Mouse (Mus musculus) kidney, adult 18-20 months (tissue): ENCODE measurements at regions not wholly inside any gene's neighbourhood (a gene's known extent, or its start where the extent isn't known, plus 50 kb on each side); places are given as distances from the start of the nearest gene placed in this dataset.

Experiments
- DNase-seq: peaks from one replicate; pipeline ENCODE4 v3.0.0; 2021

DNA sequence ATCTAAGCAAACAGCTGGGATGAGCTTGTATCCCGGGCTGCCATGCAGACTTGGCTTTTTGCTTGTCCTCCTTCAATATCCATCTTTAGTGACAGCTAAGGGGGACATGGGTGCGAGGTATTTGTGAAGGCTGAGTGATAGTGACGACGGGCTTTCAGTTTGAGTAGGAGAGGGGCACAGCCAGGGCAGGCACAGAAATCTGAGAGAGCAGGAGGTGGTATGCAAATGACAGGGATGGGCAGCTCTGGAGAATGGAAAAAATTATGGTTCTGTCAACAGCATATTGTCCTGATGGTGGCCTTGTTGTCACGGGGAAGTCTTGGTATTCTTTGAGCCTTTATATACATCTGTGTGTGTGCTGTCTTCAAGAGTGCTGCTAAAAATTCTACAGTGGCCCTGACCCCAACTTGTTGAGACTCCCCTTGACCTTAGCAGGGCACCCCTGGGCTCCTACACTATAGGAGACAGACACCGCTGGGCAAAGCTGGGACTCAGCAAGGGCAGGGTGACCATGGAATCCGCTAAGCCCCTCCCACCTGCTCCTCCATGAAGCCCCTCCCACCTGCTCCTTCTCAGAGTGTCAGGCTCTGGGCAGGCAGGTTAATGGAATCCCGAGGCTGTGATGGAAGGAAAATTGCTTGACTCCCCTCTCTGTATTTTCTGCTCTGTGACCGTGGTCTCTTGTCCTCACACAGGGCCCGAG is 156.1 kb downstream of the Matn1 start:
- DNase-seq = no peak

DNA sequence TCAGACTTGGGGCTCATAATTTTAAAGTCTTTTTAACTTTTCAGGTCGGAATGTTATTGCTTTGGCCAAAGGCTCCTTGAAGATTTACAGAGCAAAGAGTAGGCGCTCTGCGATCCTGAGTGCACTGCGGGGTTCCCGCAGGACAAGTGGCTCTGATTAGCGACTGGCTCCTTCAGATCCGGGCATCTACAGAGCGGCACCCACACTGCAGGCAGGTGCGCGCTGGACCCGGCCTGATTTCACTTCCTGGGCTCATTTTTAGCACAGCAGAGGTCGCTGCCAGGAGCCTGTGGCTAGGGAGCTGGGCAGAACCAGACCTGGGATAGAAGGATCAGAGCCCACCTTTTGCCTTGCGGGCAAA is 156.6 kb downstream of the Matn1 start:
- no peak for DNase-seq

DNA sequence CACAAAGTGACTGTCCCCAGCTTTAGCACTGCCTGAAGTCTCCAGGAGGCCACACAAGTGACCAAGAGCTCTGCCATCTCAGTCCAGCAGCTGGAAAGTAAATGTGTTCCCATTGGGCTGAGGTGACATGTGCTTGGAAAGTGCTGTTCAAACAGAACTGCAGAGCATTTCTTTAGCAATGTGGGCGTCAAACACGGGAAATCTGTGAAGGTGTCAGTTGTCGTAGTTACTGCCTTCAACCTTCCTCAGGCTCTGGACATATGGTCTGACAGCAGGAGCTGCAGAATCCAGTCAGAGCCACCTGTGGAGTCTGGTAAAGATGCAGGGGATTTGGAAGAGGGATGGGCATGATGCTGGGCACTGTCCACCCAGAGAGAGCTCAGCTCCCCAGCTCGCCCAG is 158.0 kb downstream of the Matn1 start:
- no peak for DNase-seq

DNA sequence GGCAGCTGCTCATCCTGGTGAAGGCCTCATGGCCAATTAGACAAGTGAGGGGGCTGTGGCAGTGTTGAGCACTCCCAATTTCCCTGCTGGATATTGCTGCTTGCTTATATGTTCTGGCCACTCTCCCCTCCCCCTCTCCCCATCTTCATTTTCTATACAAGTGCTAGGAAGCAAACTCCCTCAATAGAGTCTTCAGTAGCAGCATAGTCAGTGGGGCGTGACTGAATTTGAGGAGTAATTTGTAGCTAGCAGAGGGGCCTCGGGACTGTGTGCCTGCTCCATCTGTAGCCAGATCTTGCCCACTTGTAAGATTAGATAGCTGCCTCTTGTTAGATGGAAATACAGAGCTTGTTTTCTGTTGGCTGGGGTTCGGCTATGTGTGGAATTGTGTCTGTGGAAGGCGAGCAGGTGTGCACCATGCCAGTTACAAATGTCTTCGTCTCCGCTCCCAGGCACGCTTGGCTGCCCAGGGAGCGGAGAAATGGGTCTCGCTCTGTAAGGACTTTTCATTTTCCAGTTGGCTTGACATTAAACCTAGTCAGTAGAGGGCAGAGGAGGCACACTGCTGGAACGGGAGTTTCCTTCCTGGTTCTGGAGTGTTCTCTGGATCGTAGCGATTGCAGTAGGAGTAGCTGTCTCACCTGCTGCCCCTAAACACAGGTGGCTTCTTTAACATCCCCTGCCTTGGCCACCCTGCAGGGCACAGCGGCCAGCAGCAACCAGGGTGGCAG is 163.1 kb downstream of the Matn1 start:
- DNase-seq = no peak

DNA sequence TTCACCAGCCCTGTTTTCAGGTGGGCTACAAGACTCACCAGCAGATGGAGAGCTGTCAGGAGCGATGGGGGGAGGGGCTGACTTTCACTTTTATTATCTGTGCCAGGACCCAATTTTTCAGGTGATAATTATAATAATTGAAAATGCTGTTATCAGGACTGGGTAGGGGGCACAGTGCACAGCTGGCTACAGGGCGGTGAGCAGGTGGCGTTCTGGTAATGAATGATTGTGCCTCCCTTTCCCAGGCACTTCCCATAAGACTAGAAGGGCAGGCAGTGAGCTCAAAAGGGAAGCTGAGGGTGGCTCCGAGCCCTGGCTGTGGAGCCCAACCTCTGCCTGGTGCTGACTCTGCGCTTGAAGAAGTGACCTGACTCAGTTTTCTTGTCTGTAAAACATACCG is 168.4 kb downstream of the Matn1 start:
- no peak for DNase-seq

DNA sequence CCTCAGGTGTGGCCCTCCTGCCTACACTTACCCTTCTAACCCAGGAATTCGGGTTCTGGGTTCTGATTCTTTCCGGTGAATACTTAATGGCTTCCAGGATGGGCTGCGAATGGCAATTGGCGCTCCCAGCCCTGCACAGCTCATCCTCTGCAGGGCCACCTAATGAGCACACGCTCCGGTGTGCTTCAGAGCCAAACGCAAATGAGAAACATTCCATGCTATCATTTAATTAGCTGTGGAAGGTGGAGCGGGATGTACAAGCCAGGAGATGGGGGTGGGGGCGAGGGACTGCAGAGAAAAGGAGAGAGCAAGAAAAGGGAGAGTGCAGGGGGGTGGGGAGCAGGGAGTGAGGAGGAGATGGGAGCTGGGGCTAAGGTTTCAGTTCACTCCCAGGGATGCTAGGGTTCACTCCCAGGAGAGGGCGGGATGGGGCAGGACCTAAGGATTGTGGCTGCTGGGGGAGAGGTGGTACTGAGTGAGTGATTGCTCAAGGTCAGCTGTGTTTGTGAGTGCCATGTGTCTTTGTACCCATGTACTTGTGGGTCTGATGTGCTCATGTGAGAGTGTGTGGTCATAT is 169.6 kb downstream of the Matn1 start:
- DNase-seq = no peak

DNA sequence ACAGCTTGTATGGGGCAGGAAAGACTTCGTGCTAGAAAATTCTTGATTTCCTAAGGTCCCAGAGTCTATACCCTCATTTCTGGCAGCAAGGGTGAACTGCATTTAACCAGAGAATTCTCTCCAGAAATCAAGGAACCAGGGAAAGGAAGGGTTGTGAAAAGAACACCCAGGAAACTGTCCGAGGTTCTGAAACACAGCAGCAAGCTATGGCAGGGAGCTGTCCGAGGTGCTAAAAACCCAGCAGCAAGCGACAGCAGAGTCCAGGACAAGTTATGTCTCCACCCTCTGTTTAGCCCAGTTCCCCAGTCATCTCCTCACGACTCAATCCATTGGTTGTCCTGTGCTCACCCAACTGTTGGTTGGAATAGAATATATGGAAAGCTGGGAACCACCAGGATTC is 171.1 kb downstream of the Matn1 start:
- peak; percentile 67 for DNase-seq

DNA sequence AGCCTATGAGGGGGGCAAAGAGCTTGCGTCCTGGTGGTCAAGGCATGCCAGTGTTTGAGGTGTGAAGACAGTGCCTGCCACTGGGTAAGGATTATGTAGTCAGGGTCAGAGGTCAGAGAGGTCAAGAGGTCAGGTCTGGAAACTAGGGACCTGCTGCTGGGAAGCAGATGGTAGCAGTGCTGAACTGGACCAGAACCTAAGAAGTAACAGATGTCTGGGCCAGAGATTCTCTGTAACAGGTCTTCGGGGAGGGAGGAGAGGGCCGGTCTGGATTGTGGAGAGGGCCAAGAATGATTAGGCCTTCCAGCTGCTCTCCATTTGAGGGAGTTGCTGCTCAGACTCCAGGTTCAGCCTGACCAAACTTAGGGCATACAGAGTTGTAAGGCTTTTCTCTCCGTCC is 174.4 kb downstream of the Matn1 start:
- DNase-seq = no peak

DNA sequence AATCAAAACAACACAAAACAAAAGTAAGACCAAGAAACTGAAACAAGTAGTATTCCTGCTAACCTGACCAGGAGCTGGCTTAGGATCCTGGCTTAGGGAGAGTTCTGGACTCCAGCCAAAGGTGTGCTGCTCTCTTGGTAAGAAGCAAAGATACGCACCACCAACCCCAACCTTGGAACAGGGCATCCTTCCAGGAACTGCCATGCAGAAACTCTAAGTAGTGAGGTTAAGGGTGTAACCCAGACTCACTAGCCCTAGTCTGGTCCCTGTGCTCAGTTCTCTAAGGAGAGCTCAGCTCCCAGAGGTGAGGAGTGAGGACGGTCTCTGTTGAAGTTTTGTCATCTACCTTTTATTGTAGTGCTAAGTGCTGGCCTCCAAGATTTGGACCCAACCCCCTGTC is 175.4 kb downstream of the Matn1 start:
- DNase-seq = peak; percentile 45

DNA sequence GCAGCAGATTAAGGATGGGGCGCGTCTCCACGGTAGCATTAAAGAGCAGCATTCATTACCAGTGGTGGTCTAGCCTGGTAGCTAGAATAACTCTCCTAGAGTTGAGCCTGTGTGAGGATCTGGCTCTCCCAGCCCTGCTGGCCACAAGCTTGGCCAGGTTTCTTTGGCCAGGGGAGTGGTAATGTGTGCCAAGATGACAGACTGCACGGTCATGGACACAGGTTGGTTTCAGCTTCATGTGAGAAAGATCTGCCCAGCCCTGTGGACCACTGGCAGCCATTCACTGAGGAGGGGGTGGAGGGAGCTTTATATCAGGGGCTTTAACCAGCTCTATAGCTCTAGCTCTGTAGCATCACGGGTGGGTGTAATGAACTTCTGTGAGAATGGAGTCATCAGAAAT is 176.5 kb downstream of the Matn1 start:
- DNase-seq = peak; percentile 23

DNA sequence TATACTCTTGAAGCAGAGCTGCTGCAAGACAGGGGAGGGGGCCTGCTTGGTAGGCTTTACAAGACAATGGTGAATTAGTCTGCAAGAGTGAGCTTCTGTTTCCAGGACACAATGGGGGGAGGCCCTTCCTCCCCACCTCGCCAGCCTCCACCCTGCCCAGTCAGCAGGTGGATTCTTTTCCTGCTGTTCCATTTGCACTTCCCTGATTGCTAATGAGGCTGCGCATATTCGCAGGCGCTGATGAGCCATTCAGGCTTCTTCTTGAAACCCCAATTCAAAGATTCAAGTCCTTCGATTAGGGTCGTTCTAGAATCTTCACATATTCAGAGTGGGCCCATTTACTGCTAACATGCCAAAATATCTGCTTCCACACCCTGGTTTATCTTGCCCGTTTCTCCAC is 181.8 kb downstream of the Matn1 start:
- DNase-seq = no peak

DNA sequence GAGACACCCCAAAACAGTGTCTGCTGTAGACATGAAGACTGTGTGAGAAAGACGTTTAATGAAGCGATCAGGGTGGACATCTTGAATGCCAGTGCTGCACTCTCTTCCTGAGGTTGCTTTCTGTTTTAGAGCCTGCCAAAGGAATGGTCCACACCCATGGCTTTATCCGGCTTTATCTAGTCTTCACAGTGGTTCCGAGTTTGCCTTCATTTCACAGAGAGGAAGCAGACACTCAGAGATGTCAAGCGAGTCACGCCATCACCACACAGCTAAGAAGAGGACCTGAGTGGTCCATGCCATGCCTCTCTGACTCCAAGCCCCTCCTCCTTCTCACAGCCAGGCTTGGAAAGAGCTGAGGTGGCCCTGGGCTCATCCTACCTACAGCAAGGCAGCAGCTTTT is 182.7 kb downstream of the Matn1 start:
- DNase-seq = no peak

DNA sequence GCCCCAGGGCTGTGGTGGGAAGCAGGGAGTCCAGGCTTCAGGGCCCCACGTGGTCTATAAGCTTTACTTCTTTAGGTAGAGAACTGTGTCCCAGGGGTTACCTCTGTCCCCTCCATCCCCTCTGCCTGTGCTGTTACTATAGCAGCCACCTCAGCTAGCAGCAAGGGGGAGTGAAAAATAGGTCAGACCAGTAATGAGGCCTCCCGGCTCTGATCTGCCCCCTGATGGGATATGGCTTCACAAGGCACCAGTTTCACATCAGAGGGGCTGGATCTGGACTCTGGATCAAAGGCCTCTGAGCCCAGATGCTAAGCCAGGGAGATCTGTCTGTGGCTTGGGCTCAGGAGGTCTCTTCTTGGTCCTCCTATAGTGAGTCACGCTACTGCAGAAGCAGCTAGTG is 184.5 kb downstream of the Matn1 start:
- DNase-seq = no peak

DNA sequence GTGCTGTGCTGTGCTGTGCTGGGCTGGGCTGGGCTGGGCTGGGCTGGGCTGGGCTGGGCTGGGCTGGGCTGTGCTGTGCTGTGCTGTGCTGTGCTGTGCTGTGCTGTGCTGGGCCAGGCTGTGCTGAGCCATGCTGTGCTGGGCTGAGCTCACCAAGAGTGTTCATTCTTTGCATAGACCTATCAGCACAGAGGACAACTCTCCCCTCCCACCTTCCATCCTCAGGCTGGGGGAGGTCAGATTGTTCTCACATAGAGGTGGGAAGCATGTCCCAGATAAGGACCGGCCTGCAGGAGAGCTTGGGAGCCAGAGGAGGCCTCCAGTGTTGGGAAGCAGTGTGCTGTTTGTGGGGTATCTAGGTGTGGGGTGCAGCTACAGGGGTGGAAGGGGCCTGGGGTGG is 188.0 kb downstream of the Matn1 start:
- no peak for DNase-seq

DNA sequence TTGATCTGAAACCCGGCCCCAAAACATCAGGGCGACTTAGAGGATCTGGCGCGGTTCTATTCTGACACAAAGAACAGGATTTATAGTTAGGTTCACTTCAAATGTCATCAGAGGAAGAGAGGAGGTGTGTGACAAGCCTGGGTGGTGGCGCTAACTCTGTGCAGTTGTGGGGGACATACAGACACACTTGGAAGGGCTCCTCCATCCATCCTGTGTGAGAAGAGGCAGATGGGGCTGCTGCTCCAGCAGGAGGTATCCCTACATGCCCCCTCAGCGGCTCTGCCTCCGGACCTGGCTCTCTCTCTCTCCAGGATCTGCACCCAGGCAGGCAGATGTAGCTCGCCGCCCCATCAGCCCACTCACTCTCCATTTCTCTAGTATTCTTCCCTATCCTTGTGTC is 188.6 kb downstream of the Matn1 start:
- DNase-seq = no peak

DNA sequence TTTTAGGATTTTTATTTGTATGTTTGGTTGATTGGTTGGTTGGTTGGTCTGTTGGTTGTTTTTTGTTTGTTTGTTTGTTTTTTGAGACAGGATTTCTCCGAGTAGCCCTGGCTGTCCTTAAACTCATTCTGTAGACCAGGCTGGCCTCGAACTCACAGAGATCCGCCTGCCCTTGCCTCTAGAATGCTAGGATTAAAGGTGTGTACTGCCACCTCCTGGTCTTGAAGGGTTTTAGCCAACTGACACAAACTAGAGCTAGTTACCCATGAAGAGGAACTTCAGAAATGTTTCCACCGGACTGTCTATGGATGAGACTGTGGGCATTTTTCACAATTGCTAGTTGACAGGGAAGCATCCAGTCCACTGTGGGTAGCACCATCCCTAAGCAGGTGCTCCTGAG is 191.7 kb downstream of the Matn1 start:
- no peak for DNase-seq

DNA sequence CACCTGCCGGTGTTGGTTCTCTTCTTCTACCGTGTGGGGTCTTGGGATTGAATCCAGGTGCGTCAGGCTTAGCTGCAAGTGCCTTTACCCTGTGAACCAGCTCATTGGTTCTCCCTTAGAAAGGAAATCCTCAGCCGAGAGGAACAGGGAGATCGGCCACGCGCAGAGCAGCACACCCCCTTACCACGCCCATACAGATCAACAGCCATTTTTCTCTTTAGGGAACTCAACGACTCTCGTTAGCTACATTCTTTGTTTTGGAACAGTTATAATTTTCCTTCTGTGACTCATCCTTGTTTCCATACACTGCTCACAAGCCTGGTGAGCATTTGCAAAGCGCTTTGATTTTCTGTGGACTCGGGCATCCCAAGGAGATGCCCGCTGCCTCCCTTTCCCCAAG is 194.7 kb downstream of the Matn1 start:
- no peak for DNase-seq

DNA sequence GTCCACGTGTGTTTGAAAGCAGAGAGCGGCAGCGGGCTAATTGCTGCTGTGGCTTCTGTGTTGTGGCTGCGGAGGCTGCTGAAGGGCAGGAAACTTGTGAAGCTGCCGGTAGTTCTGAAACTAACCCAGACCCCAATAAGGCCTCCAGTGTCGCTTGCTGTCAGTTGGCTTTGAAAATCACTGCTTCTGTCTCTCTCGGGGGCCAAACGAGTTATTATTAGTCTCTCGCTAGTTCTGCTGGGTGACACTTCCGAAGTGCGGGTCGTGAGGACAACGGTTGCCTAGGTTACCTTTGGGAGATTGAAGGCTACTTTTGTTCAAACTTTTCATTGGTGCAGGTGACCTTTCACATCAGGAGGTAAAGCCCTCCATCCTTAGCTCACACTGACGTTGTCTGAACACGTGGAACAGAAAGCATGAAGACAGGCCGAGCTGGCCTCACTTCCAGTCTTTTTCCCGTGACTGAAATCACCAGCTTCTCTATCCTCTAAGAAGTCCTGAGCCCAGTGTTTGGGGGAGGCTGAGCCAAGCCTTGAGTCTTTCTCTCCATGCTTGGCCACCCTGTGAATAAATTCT is 197.8 kb downstream of the Matn1 start:
- no peak for DNase-seq

DNA sequence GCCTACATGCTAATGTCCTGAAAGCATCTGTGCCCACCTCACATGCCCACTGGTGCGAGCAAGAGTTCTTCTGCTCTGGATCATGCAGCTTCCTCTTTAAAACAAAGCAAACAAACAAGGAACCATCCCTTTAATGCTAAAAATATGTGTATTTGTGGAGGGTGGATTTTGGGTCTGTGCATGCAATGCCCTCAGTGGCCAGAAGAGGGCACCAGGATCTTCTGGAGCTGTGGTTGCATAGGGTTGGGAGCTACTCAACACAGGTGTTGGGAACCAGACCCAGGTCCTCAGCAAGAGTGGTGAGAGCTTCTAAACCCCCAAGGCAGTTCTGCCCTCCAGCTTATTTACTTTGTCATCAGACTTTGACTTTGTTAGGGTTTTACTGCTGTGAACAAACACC is 201.3 kb downstream of the Matn1 start:
- no peak for DNase-seq

DNA sequence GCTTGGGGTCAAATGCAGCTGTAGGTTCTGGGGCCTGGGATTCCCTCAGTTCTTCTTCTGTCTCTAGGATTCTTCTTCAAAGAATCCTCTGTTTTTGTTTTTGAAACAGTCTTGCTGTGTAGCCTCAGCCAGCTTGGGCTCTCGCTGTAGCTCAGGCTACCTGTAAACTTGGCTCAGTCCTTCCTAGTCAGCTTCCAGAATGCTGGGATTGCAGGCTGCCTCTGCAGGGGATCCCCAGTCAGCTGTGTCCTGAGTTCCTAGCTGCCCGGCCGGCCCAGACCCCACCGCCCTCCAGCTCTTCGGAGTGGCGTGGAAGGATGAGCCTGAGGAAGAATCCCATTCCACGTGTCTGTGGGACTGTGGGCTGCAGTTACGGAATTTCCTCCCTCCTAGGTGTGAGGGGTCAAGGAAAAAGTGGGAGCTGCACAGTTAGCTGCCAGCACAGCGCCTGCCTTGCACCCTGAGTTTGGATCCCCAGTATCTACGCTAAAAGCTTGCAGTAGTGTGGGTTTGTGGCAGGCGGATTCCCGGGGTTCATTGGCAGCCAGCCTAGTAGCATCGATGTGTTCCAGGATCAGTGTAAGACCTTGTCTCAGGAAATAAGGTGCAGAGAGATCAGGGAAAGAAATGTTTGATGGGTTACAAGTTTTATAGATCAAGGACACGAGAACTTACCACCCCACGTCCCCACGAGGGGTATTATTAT is 204.0 kb downstream of the Matn1 start:
- DNase-seq = no peak

DNA sequence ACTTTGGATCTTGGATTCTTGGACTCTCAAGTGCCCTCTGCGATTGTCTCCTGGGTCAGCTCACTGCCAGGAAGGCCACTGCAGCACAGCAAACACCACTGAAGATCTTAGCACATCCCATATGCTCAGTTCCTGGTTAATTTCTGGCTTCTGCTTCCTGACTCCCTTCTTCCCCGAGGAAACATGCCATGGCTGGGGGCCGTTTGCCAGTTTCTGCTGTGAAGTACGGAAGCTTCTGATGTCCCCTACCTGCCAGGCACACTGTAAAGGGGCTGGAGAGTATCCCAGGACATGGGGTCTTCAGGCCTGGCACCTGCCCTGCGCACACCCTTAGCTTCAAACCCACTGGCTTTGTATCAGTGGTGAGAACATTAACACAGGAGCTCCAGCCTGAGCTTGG is 205.3 kb downstream of the Matn1 start:
- DNase-seq = no peak

DNA sequence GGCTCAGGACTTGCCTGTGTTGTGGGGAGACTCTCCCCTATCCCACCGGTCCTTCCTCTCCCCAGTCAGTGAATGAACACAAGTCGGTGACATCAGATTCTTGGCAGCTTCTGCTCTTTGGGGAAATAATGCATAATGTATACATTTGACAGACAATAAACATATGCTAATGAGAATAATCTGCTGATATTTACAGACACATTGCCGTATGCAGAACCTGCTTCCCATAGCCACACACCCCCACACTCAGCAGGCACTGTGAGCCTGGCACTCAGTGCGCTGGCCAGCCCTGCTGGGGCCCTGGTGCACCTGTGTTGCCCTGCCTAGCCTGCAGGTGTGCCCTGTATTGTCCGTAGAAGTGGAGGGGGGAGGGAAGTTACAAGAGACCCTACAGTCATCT is 215.5 kb downstream of the Matn1 start:
- no peak for DNase-seq

DNA sequence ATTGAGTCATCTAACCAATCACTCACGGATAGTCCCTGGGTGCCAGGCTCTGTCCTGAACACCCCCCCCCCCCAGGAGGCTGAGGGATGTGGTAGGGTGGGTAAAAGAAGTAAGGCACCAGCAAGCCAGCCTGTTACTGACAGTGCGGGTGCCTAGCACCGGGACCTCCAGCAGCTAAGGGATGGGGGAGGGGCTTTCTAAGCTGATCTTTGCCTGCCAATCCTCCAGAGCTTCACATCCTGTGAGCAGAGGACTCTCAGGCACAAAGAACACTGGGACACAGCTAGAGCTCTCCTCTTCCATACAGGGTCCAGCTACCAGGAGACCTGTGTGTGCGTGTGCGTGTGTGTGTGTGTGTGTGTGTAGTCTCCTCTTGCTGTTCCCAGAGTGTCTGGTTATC is 215.9 kb downstream of the Matn1 start:
- no peak for DNase-seq

DNA sequence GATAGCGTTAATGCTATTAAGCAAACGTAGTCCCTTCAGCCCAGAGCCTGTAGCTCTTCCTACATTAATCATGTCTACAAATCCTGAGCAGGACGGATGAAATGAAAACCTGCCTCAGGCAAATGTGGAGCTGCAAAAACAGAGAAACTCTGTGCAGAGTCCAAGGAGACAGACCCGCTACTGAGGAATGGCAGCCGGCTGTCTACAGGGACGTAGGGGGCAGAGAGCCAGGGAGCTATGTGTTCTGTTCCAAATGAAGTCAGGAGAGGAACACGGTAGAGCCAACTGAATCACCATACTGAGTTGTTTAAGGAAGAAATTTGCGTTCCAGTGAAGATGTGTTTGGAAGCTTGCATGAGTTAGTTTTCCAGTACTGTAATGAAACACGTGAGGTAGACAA is 217.3 kb downstream of the Matn1 start:
- no peak for DNase-seq
